Mouse (Mus musculus): ENCODE measurements at regions not wholly inside any gene's neighbourhood (a gene's known extent, or its start where the extent isn't known, plus 50 kb on each side); places are given as distances from the start of the nearest gene placed in this dataset.
A peak's percentile ranks its signal among the peaks of the same experiment; 100 is the strongest.

DNA sequence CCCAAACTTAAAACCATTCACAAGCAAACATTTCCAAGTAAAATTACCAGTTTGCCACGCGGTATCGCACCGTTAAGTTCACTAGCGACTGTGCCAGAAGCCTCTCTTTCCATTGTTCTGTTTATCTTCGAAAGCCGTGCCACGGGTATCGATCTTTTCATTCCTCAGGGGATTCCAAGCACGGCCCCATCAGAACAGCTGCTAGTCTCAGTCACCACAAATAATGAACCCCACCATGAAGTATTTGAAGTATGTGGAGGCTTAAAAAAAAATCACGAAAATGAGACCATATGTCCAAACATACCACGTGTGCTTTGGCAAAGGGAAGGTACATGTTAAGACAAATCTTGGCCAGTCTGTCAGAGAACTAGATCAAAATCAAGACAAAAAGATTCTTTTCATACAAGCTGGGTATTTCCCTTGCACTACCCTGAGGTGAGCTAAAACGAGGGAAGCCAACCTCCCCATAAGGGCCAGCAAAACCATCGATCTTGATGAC lies 213.3 kb downstream of the Npr3 start:
- DNase-seq (ENCODE audit: low spot score) (no peak), ATAC-seq (ENCODE audit: low read depth) (0 out of 2 replicates have a peak, but pooled peaks have one; percentile 22)
- Histone ChIP-seq H3K4me1 (ENCODE audit: control insufficient read depth, insufficient read depth, low read length) (peaks cover 13% of the 10 kb centered on the region), H3K27ac (replicated peaks; ENCODE audit: low read depth, low read length) (no peak overlapping the region), H3K4me3 (ENCODE audit: low read depth, low read length) (no peak overlapping the region), H3K27me3 (replicated peaks; ENCODE audit: control insufficient read depth, insufficient read depth, low read length) (no peaks in the 10 kb centered on the region), H3K36me3 (ENCODE audit: control insufficient read depth, insufficient read depth, low read length) (no peaks in the 10 kb centered on the region), H3K9ac (ENCODE audit: low read depth, low read length) (no peak overlapping the region), H3K9me3 (ENCODE audit: control insufficient read depth, low read length) (no peaks in the 10 kb centered on the region), H3K4me2 (ENCODE audit: low read depth, low read length) (peak overlapping the region; percentile 20; the same call in 1 of the 2 replicates)
- WGBS, result 37% methylated on average over 14 of the region's 14 CpGs

DNA sequence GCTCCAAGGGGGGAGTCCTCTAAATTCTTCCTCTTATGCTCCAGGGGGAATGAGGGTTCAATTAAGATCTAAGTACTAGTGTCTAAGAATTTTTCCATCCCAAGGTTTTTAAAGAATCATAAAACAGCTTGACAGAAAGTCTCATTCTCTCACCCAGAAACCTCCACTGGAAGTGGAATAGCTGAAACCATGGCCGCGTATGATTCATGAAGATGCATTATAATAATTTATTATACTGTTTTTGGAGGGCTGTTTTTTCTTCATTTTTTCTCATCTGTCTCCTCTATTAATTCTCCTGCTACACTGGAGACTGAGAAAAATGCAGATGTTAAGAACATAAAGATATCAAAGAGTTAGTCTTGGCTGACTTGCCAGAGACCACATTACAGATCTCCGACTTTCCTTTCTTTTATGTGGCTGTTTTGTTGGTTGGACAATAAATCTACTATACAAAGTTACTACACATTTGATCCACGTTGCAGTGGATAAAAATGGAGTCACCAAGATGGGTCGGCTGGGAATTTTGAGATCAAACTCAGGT lies 242.2 kb downstream of the Npr3 start:
- H3K9me3 ChIP-seq (ENCODE audit: control insufficient read depth, low read length), result no peaks in the 10 kb centered on the region
- DNase-seq (ENCODE audit: low spot score), result no peak
- no peaks in the 10 kb centered on the region for H3K36me3 ChIP-seq (ENCODE audit: control insufficient read depth, insufficient read depth, low read length)
- no peak overlapping the region for H3K9ac ChIP-seq (ENCODE audit: low read depth, low read length)
- WGBS, result 65% methylated on average over 5 of the region's 5 CpGs
- H3K4me2 ChIP-seq (ENCODE audit: low read depth, low read length), result no peak overlapping the region
- H3K27me3 ChIP-seq (replicated peaks; ENCODE audit: control insufficient read depth, insufficient read depth, low read length), result no peaks in the 10 kb centered on the region
- no peak overlapping the region for H3K27ac ChIP-seq (replicated peaks; ENCODE audit: low read depth, low read length)
- H3K4me1 ChIP-seq (ENCODE audit: control insufficient read depth, insufficient read depth, low read length), result no peaks in the 10 kb centered on the region
- no peak for ATAC-seq (ENCODE audit: low read depth)
- H3K4me3 ChIP-seq (ENCODE audit: low read depth, low read length), result no peak overlapping the region

GRCm38 (mm10) chr15:11655168-11655567 lies 251.9 kb downstream of the Npr3 start:
- Histone ChIP-seq H3K4me2 (ENCODE audit: low read depth, low read length) (no peak overlapping the region), H3K4me3 (ENCODE audit: low read depth, low read length) (no peak overlapping the region), H3K36me3 (ENCODE audit: control insufficient read depth, insufficient read depth, low read length) (no peaks in the 10 kb centered on the region), H3K27ac (replicated peaks; ENCODE audit: low read depth, low read length) (no peak overlapping the region), H3K9me3 (ENCODE audit: control insufficient read depth, low read length) (no peaks in the 10 kb centered on the region; the same call in 1 of the 2 replicates), H3K27me3 (replicated peaks; ENCODE audit: control insufficient read depth, insufficient read depth, low read length) (no peaks in the 10 kb centered on the region), H3K4me1 (ENCODE audit: control insufficient read depth, insufficient read depth, low read length) (no peaks in the 10 kb centered on the region), H3K9ac (ENCODE audit: low read depth, low read length) (no peak overlapping the region)
- no peak for DNase-seq (ENCODE audit: low spot score)
- WGBS, result 86% methylated on average over 3 of the region's 3 CpGs
- ATAC-seq (ENCODE audit: low read depth), result no peak

- H3K36me3 ChIP-seq (ENCODE audit: control insufficient read depth, insufficient read depth, low read length), result no peaks in the 10 kb centered on the region
- H3K27ac ChIP-seq (replicated peaks; ENCODE audit: low read depth, low read length), result no peak overlapping the region
- no peaks in the 10 kb centered on the region for H3K27me3 ChIP-seq (replicated peaks; ENCODE audit: control insufficient read depth, insufficient read depth, low read length)
- DNase-seq (ENCODE audit: low spot score) (no peak), ATAC-seq (ENCODE audit: low read depth) (no peak)
- H3K4me1 ChIP-seq (ENCODE audit: control insufficient read depth, insufficient read depth, low read length), result no peaks in the 10 kb centered on the region
- WGBS, result 91% methylated on average over 6 of the region's 6 CpGs
- H3K4me2 ChIP-seq (ENCODE audit: low read depth, low read length), result no peak overlapping the region
- no peak overlapping the region for H3K9ac ChIP-seq (ENCODE audit: low read depth, low read length)
- no peak overlapping the region for H3K4me3 ChIP-seq (ENCODE audit: low read depth, low read length)
- no peaks in the 10 kb centered on the region for H3K9me3 ChIP-seq (ENCODE audit: control insufficient read depth, low read length)
Measured at GRCm38 (mm10) chr15:11646241-11646640, 246.8 kb upstream of the Tars start.

DNA sequence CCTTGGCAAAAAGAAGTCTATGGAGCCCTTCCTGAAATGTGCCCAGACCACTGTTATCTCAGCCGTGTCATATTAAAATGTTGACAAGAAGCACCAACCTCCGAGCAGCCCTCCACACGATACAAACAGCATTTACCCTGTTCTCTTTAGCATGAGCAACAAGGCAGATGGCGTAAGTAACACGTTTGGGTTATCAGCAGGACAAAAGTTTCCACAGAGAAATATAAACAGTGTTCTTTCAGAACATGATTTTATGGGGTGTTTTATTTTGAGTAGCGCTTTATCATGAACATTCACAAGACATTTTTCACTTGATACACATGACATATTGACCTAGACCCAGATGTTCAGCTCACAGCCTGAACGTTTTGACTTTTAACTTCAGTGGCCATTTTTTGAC lies 245.3 kb upstream of the Tars start:
- Histone ChIP-seq H3K4me3 (ENCODE audit: low read depth, low read length) (no peak overlapping the region), H3K9me3 (ENCODE audit: control insufficient read depth, low read length) (no peaks in the 10 kb centered on the region), H3K4me2 (ENCODE audit: low read depth, low read length) (no peak overlapping the region), H3K36me3 (ENCODE audit: control insufficient read depth, insufficient read depth, low read length) (no peaks in the 10 kb centered on the region), H3K27ac (replicated peaks; ENCODE audit: low read depth, low read length) (no peak overlapping the region), H3K27me3 (replicated peaks; ENCODE audit: control insufficient read depth, insufficient read depth, low read length) (no peaks in the 10 kb centered on the region), H3K9ac (ENCODE audit: low read depth, low read length) (no peak overlapping the region), H3K4me1 (ENCODE audit: control insufficient read depth, insufficient read depth, low read length) (no peaks in the 10 kb centered on the region)
- WGBS, result 72% methylated on average over 7 of the region's 7 CpGs
- no peak for ATAC-seq (ENCODE audit: low read depth)
- DNase-seq (ENCODE audit: low spot score), result no peak

DNA sequence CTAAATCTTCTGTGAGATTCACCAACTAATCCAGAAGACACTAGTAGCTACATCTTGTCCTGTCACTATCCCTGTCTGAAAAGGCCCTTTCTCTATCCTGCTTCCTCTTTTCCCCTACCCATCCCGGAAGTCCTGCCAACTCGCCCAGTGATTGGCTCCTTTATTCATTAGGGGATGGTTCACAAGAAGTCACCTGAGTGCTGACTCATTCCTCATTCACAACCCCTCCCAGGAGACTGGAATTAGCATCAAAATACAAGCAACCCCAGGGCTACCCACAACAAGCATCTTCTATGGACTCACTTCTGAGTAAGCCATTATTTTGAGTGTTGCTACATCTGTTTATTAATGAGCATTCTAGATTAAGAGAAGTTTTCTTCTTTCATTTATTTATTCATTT lies 231.2 kb upstream of the Tars start:
- Histone ChIP-seq H3K9ac (ENCODE audit: low read depth, low read length) (no peak overlapping the region), H3K36me3 (ENCODE audit: control insufficient read depth, insufficient read depth, low read length) (no peaks in the 10 kb centered on the region), H3K4me1 (ENCODE audit: control insufficient read depth, insufficient read depth, low read length) (no peaks in the 10 kb centered on the region), H3K4me2 (ENCODE audit: low read depth, low read length) (no peak overlapping the region), H3K9me3 (ENCODE audit: control insufficient read depth, low read length) (no peaks in the 10 kb centered on the region), H3K27me3 (replicated peaks; ENCODE audit: control insufficient read depth, insufficient read depth, low read length) (no peaks in the 10 kb centered on the region), H3K27ac (replicated peaks; ENCODE audit: low read depth, low read length) (no peak overlapping the region), H3K4me3 (ENCODE audit: low read depth, low read length) (no peak overlapping the region)
- ATAC-seq (ENCODE audit: low read depth), result no peak
- DNase-seq (ENCODE audit: low spot score), result no peak
- 70% methylated on average over 2 of the region's 2 CpGs for WGBS

- Histone ChIP-seq H3K4me3 (ENCODE audit: low read depth, low read length) (no peak overlapping the region), H3K4me2 (ENCODE audit: low read depth, low read length) (no peak overlapping the region), H3K27ac (replicated peaks; ENCODE audit: low read depth, low read length) (no peak overlapping the region), H3K4me1 (ENCODE audit: control insufficient read depth, insufficient read depth, low read length) (no peaks in the 10 kb centered on the region), H3K9ac (ENCODE audit: low read depth, low read length) (no peak overlapping the region), H3K9me3 (ENCODE audit: control insufficient read depth, low read length) (no peaks in the 10 kb centered on the region), H3K27me3 (replicated peaks; ENCODE audit: control insufficient read depth, insufficient read depth, low read length) (no peaks in the 10 kb centered on the region), H3K36me3 (ENCODE audit: control insufficient read depth, insufficient read depth, low read length) (no peaks in the 10 kb centered on the region)
- WGBS, result 74% methylated on average over 9 of the region's 9 CpGs
- no peak for DNase-seq (ENCODE audit: low spot score)
- ATAC-seq (ENCODE audit: low read depth), result no peak
Measured at GRCm38 (mm10) chr15:11626433-11626832, 227.0 kb upstream of the Tars start.

DNA sequence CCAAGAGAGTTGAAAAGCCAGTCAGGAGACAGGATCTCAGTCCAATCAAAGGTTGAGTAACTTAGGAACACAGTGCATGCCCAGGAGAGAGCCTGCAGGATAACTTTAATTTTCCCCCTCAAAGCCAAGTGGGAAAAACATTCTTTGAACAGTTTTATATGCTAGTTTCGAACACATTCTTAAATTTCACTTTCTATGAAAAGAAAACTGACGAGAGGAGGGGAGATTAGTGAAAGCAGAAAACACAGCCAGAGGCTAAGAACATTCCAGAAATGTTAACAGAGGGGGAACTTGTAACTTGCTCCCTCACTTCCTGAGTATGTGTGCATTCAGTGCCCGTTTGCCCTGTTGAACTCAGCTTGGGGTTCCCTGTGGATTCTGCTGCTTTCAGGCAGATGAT lies 213.0 kb upstream of the Tars start:
- no peak overlapping the region for H3K4me2 ChIP-seq (ENCODE audit: low read depth, low read length)
- H3K9me3 ChIP-seq (ENCODE audit: control insufficient read depth, low read length), result no peaks in the 10 kb centered on the region
- H3K36me3 ChIP-seq (ENCODE audit: control insufficient read depth, insufficient read depth, low read length), result no peaks in the 10 kb centered on the region
- ATAC-seq (ENCODE audit: low read depth) (no peak), DNase-seq (ENCODE audit: low spot score) (peak; percentile 58)
- no peak overlapping the region for H3K27ac ChIP-seq (replicated peaks; ENCODE audit: low read depth, low read length)
- WGBS, result 17% methylated on average over 3 of the region's 3 CpGs
- H3K4me3 ChIP-seq (ENCODE audit: low read depth, low read length), result no peak overlapping the region
- no peaks in the 10 kb centered on the region for H3K4me1 ChIP-seq (ENCODE audit: control insufficient read depth, insufficient read depth, low read length)
- no peaks in the 10 kb centered on the region for H3K27me3 ChIP-seq (replicated peaks; ENCODE audit: control insufficient read depth, insufficient read depth, low read length)
- H3K9ac ChIP-seq (ENCODE audit: low read depth, low read length), result no peak overlapping the region

DNA sequence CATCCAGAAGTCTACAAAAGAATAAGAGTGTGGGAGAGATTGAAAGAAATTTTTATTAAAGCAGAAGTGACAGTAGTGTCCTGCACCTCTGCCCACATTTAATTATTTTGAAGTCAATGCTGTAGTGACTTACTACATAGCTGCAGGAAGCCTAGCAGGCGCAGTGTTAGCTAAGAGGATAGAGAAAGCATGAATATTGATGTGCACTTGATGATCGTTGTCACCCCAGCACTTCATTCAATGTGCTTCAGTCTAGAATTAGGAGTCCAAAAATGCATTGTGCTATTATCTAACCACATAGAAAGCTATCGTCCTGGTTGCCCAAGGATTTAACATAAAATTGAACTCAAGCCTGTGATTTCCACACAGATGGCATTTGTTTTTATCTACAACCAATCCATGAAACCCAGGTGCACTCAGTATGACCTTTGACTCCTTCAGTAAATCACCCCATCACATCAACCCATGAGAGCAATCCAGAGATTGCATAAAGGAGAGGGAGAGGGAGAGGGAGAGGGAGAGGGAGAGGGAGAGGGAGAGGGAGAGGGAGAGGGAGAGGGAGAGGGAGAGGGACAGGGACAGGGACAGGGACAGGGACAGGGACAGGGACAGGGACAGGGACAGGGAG lies 210.7 kb upstream of the Tars start:
- no peak overlapping the region for H3K27ac ChIP-seq (replicated peaks; ENCODE audit: low read depth, low read length)
- 75% methylated on average over 3 of the region's 3 CpGs for WGBS
- DNase-seq (ENCODE audit: low spot score), result no peak
- H3K27me3 ChIP-seq (replicated peaks; ENCODE audit: control insufficient read depth, insufficient read depth, low read length), result no peaks in the 10 kb centered on the region
- H3K36me3 ChIP-seq (ENCODE audit: control insufficient read depth, insufficient read depth, low read length), result no peaks in the 10 kb centered on the region
- H3K4me1 ChIP-seq (ENCODE audit: control insufficient read depth, insufficient read depth, low read length), result no peaks in the 10 kb centered on the region
- H3K9ac ChIP-seq (ENCODE audit: low read depth, low read length), result no peak overlapping the region
- ATAC-seq (ENCODE audit: low read depth), result no peak
- H3K4me3 ChIP-seq (ENCODE audit: low read depth, low read length), result no peak overlapping the region
- no peak overlapping the region for H3K4me2 ChIP-seq (ENCODE audit: low read depth, low read length)
- no peaks in the 10 kb centered on the region for H3K9me3 ChIP-seq (ENCODE audit: control insufficient read depth, low read length)
